Mouse (Mus musculus) stomach, embryonic 15.5 days (tissue): ENCODE data around the gene Atp8a1. TPM values are rescaled to one million over a fixed set of nuclear protein-coding genes. Genes with fewer than 3 reads are reported as not detected.

ENCODE experiments used
- ATAC-seq: fragments of 200-750 bp; cut with Nextera tagmentation; 2 replicates; pipeline ENCODE4 v1.8.0; 2017; ENCODE audit warnings: low read depth, moderate number of reproducible peaks, moderate TSS enrichment; ENCODE audit not compliant: insufficient read depth, low FRiP score
- H3K27ac ChIP-seq: fragments of 300-500 bp; sonication (generic); 2 replicates; pipeline ENCODE4 v1.5.1; 2015; ENCODE audit warnings: mild to moderate bottlenecking, inconsistent platforms
- H3K27me3 ChIP-seq: fragments of 300-500 bp; sonication (generic); replicated peaks from 2 replicates; pipeline ENCODE4 v1.6.1; 2015; ENCODE audit warnings: inconsistent platforms
- H3K36me3 ChIP-seq: fragments of 300-500 bp; sonication (generic); 2 replicates; pipeline ENCODE4 v1.6.1; 2015; ENCODE audit warnings: inconsistent platforms
- H3K4me1 ChIP-seq: fragments of 300-500 bp; sonication (generic); 2 replicates; pipeline ENCODE4 v1.6.1; 2015; ENCODE audit warnings: inconsistent platforms
- H3K4me2 ChIP-seq: fragments of 300-500 bp; sonication (generic); 2 replicates; pipeline ENCODE4 v1.6.1; 2015; ENCODE audit warnings: mild to moderate bottlenecking, inconsistent platforms
- H3K4me3 ChIP-seq: fragments of 300-500 bp; sonication (generic); replicated peaks from 2 replicates; pipeline ENCODE4 v1.5.1; 2015; ENCODE audit warnings: inconsistent platforms
- H3K9ac ChIP-seq: fragments of 300-500 bp; sonication (generic); 2 replicates; pipeline ENCODE4 v1.6.1; 2015; ENCODE audit warnings: inconsistent platforms
- H3K9me3 ChIP-seq: fragments of 300-500 bp; sonication (generic); 2 replicates; pipeline ENCODE4 v1.6.1; 2016; ENCODE audit warnings: inconsistent platforms
- WGBS: fragments of 180-500 bp; shearing (Covaris S2); methylation state at CpG from one replicate; pipeline ENCODE4 v1.1.7; 2015; 5-methylcytosine and 5-hydroxymethylcytosine counted together
- polyA plus RNA-seq: library from polyadenylated mRNA; unstranded; fragments of >200 nt; fragmentation: Nextera tagmentation; extraction: Ambion mirVana; gene quantifications from 2 replicates; pipeline ENCODE4 v1.2.1, GENCODE M21; 2015

Gene Atp8a1
- polyA plus RNA-seq, 1 experiment from 2014 or later = 13.5 TPM

DNA sequence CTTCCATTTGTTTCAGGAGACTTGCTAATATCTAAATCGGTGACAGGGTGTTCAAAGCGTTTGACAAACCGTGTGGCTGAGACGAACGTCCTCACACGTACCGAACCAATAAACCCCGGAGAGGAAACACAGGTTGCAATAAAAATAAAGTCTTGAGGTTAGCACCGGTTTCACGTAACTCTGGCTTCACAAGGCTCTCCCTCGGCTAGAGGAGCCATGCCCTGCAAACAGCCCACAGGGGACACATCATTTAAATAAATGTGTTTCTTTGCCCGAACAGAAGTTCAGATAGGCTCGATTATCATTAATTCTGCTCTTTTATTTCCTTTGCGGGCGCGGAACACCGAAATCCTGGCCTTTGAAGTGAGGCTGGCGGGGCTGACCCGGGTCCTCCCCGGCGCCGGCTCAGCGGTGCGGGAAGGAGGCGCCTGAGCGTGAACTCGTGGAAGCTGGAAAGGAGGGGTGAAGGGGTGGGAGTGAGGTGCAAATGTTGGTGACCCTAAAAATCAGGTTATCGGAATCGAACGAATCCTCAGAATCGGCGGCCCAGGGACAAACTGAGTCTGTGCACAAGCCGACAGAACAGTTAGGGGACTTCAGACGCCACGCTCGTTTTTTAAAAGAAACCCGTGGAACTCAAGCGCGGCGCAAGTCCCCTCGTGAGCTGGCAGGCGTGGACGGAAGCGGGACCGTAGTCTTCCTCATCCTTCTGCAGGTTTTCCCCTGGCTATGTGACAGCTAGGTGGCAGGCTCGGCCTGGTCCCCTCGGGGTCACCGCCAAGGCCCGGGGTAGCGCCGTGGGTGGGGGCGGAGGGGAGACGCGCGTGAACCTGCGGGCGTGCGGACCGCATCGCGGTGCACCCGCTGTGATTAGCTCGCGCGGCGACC lies 240.1 kb downstream of the Atp8a1 start:
- Histone ChIP-seq H3K4me2 (peak overlapping the region; percentile 93), H3K9me3 (no peaks in the 10 kb centered on the region), H3K27ac (no peak overlapping the region), H3K36me3 (no peaks in the 10 kb centered on the region), H3K4me1 (peaks cover 17% of the 10 kb centered on the region), H3K9ac (no peak overlapping the region), H3K4me3 (peak overlapping the region; percentile 59), H3K27me3 (peaks cover 49% of the 10 kb centered on the region)
- WGBS = 2% methylated on average over 66 of the region's 66 CpGs
- peak; percentile 29; the same call in 1 of the 2 replicates for ATAC-seq

DNA sequence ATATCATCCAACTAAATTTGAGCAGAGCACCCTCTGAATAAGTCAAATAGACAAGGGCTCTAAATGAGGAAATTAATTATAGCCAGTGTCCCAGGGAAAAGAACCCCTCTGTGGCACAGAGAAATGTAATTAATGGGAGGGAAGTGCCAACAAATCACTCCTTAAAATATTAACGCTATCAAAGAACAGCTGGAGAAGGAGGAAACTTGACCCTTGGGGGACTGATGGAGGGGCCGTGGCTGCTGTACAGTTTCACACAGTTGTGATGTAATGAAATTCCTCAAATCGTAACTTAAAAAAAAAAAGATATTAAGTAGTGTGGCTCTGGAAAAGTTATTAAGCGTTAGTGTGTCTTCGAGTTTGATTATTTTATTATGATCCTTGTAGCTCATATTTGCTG lies 241.3 kb downstream of the Atp8a1 start:
- peaks cover 44% of the 10 kb centered on the region for H3K27me3 ChIP-seq
- no peaks in the 10 kb centered on the region for H3K36me3 ChIP-seq
- no peak overlapping the region for H3K27ac ChIP-seq
- H3K4me3 ChIP-seq = no peak overlapping the region
- H3K9ac ChIP-seq = no peak overlapping the region
- ATAC-seq = no peak
- H3K9me3 ChIP-seq = no peaks in the 10 kb centered on the region
- H3K4me1 ChIP-seq = peaks cover 17% of the 10 kb centered on the region
- 29% methylated on average over 5 of the region's 5 CpGs for WGBS
- no peak overlapping the region for H3K4me2 ChIP-seq

DNA sequence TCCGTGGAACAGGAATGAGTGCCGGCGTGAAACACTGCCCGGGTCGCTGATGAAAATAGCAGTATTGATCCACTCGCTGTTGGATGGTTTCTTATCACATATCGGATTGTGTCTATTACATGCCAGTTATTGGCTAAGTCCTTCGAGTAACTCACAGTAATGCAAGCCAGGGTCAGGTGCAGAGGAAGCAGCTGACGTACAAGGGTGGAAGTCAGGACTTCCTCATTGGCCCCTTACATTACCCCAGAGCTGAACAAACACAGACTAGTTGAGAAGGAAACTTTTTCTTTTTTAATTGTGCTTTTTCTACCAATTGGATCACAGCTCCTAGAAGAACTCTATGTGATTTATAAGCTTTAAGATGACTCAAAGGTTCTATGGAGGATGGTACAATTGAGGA lies 247.3 kb downstream of the Atp8a1 start:
- H3K27ac ChIP-seq = no peak overlapping the region
- no peaks in the 10 kb centered on the region for H3K36me3 ChIP-seq
- H3K9ac ChIP-seq = no peak overlapping the region
- ATAC-seq = no peak
- WGBS = 74% methylated on average over 9 of the region's 9 CpGs
- H3K4me1 ChIP-seq = no peaks in the 10 kb centered on the region
- H3K9me3 ChIP-seq = no peaks in the 10 kb centered on the region
- no peak overlapping the region for H3K4me2 ChIP-seq
- H3K27me3 ChIP-seq = peaks cover 1% of the 10 kb centered on the region; the same call in 1 of the 2 replicates
- no peak overlapping the region for H3K4me3 ChIP-seq

DNA sequence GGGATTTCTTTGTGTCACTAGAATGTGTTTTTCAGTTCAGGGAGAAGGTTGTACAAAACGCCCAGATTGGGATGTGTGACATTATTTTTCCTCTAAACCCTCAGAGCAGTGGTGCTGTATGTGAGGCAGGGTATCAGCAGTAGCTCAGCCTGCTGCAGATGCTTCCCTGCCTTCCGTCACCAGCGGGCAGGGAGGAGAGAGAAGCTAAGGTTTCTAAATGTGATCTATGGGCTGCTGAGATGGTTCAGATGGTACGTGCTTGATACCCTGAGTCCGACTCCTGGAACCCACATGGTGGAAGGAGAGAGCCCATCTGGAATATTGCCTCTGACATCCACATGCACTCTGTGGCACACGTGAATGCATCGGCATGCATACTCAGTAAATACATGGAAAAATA lies 251.6 kb downstream of the Atp8a1 start:
- WGBS = 62% methylated on average over 7 of the region's 7 CpGs
- no peak overlapping the region for H3K4me2 ChIP-seq
- ATAC-seq = no peak
- H3K4me1 ChIP-seq = no peaks in the 10 kb centered on the region
- no peaks in the 10 kb centered on the region for H3K27me3 ChIP-seq
- H3K9ac ChIP-seq = no peak overlapping the region
- no peaks in the 10 kb centered on the region for H3K36me3 ChIP-seq
- H3K9me3 ChIP-seq = no peaks in the 10 kb centered on the region
- no peak overlapping the region for H3K27ac ChIP-seq
- no peak overlapping the region for H3K4me3 ChIP-seq

DNA sequence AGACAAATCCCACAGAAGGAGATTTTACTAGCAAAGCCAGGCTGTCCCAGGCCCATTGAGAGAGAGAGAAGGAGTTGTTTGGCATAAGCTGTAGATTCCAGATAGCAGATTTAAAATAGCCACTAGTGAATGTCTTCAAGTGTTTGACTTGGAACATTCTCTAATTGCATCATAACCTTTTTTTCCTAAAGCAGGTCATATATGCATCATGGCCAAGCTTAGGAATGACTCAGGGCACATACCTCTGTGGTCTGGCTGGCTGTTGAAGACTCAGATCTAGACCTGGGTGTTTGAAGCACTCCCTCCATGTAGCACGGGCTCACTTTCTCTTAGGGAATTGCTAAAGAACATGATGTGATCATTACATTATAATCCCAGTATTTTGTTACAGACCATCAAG lies 252.2 kb downstream of the Atp8a1 start:
- no peaks in the 10 kb centered on the region for H3K36me3 ChIP-seq
- H3K4me3 ChIP-seq = no peak overlapping the region
- H3K27ac ChIP-seq = no peak overlapping the region
- H3K27me3 ChIP-seq = no peaks in the 10 kb centered on the region
- no peaks in the 10 kb centered on the region for H3K4me1 ChIP-seq
- no peak overlapping the region for H3K9ac ChIP-seq
- no peak for ATAC-seq
- H3K4me2 ChIP-seq = no peak overlapping the region
- WGBS = 64% methylated on average over 1 of the region's 1 CpGs
- no peaks in the 10 kb centered on the region for H3K9me3 ChIP-seq

DNA sequence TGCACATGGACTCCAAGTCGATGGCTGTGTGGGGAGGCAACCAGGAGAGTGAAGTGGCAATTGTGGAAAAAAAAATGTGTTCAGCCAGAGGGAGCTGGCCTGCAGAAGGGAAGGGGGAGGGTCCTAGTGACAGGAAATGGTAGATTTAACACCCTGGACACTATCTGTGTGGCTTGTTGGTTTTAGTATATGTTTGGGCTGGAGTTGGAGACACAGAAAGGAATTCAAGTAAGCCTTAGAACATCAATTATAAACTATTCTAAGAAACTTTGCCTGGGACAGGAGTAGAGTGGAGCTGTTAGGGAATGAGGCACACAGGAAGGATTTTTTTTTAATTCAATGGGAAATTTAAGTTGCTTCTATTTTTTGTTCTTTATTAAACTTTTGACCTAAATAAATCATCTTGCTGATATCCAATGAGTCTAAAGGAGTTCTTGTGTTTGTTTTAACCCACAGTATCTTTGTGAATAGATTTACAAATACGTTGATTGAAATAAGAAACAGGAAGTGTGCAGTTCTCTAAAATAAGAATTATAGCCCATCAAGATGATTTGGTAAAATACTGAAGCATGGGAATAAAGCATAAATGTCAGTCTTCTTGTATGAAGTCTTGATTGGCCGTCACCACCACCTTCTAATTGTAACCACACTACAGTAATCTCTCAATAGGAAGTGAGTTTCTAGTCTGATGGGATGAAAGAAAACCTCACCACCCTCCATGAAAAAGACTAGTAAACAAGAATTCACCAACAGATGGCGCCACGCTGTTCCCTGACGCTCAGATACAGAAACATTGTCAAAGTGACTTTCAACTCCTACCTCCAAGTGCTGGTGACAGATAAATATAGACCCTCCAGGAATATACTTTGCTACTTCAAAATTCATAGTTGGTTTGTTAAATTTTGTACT lies 267.3 kb downstream of the Atp8a1 start:
- H3K4me3 ChIP-seq = no peak overlapping the region
- H3K36me3 ChIP-seq = no peaks in the 10 kb centered on the region
- no peaks in the 10 kb centered on the region for H3K27me3 ChIP-seq
- no peaks in the 10 kb centered on the region for H3K4me1 ChIP-seq
- no peaks in the 10 kb centered on the region for H3K9me3 ChIP-seq
- 50% methylated on average over 6 of the region's 6 CpGs for WGBS
- no peak for ATAC-seq
- H3K9ac ChIP-seq = no peak overlapping the region
- no peak overlapping the region for H3K27ac ChIP-seq
- H3K4me2 ChIP-seq = no peak overlapping the region

DNA sequence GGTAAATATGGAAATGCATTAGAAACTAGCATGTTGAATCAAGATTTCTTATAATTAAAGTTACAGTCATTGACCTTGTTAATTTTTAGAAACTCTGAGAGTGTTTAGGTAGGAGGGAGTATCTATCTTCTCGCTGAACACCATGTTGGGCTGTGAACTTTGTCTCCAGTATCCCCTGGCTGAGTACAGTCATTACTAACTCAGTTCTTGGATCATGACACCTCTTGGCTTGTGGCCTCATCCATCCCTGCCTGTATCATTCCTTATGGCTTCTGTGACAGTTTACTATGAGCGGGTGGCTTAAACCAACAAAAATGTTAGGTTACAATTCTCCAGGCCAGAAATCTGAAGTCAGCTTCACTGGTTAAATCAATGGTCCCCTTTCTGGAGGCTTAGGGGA lies 271.5 kb downstream of the Atp8a1 start:
- Histone ChIP-seq H3K36me3 (no peaks in the 10 kb centered on the region), H3K4me3 (no peak overlapping the region), H3K4me1 (no peaks in the 10 kb centered on the region), H3K4me2 (no peak overlapping the region), H3K27me3 (no peaks in the 10 kb centered on the region), H3K27ac (peak overlapping the region; percentile 27; the same call in 1 of the 2 replicates), H3K9ac (no peak overlapping the region), H3K9me3 (no peaks in the 10 kb centered on the region)
- WGBS = 59% methylated on average over 2 of the region's 2 CpGs
- ATAC-seq = no peak

DNA sequence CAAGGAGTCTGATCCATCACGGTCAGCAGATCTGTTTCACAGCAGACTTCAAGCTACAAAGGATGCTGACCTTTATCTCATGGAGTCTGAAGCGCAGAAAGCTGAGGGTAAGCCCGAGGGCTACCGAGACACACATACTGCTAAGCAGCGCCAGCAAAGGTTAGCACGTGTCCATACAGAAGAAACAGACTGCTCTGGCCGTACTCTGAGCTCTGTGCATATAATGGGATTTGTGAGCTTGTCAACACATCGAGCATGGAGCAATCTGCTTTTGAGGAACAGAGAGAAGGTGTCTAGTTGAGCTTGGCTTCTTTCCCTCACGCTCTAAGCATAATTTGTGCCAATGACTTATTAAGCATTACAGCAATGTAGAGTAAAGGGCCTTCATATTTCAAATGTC lies 273.2 kb downstream of the Atp8a1 start:
- Histone ChIP-seq H3K27me3 (no peaks in the 10 kb centered on the region), H3K9ac (no peak overlapping the region), H3K9me3 (no peaks in the 10 kb centered on the region), H3K4me2 (no peak overlapping the region), H3K27ac (0 out of 2 replicates have a peak overlapping the region, but pooled peaks have one; percentile 57), H3K4me3 (no peak overlapping the region), H3K4me1 (no peaks in the 10 kb centered on the region), H3K36me3 (no peaks in the 10 kb centered on the region)
- ATAC-seq = no peak
- 62% methylated on average over 9 of the region's 9 CpGs for WGBS

DNA sequence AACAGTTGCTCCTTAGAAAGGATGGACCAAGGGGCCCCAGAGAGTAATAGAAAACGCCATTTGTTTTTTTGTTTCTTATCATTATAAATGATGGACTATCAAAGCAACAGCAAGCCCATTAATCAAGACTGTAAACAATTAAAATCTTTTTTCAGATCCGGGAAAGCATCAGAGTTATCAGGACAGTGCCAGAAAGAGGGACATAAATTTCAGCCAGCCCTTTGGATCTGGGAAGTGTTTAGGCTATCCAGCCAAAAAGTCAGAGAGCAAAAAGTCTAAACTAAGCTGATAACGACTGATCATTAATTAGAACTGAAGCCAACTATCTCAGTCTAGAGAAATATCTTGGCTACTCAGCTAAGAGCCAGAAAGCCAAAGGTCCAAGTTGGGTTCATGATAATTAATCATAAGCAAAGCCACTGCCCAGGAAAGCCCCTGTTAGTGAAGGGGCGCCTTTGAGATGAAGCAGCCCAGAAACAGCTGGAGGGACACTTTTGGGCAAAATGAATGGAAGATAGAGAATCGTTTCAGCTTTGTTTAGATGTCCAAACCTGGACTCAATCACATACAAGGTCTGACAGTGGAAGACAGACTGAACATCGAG lies 274.6 kb downstream of the Atp8a1 start:
- no peak overlapping the region for H3K27ac ChIP-seq
- H3K9me3 ChIP-seq = no peaks in the 10 kb centered on the region
- H3K27me3 ChIP-seq = no peaks in the 10 kb centered on the region
- no peaks in the 10 kb centered on the region for H3K36me3 ChIP-seq
- H3K4me1 ChIP-seq = no peaks in the 10 kb centered on the region
- peak; percentile 56; the same call in 1 of the 2 replicates for ATAC-seq
- no peak overlapping the region for H3K4me3 ChIP-seq
- 27% methylated on average over 6 of the region's 6 CpGs for WGBS
- H3K9ac ChIP-seq = no peak overlapping the region
- H3K4me2 ChIP-seq = no peak overlapping the region
